Mouse (Mus musculus) CD4-positive, CD25-positive, alpha-beta regulatory T cell (primary cell): Measurements from ENCODE around the gene Gm13304. TPM values are rescaled to one million over a fixed set of nuclear protein-coding genes. Genes with fewer than 3 reads are reported as not detected.

Source experiments
- polyA plus RNA-seq: library from polyadenylated mRNA; unstranded; fragments of 100-300 nt; shearing (Covaris generic); gene quantifications from one replicate; pipeline ENCODE4 v1.2.1, GENCODE M21; 2017

Gene Gm13304
- polyA plus RNA-seq = not detected

DNA sequence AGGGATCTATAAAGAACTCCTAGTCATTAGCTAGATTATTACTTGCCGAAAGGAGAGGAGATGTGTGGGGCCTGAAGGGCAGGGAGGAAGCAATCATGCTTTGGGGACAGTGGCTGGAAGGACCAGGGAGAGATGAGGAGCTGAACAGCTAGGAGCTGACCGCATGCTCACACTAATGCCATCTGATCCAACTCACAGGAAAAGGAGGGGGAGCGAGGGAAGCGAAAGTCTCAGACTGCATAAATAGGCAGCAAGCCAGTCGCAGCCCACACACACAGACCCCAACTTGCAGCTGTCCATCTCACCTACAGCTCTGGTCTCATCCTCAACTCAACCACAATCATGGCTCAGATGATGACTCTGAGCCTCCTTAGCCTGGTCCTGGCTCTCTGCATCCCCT is at the start of gene Gm13304:
Gm13304 (plus strand) TSS at position 301 of the 400 bp plus-strand sequence.

GRCm38 (mm10) chr4:42090907-42091306 is 23.7 kb upstream of the Gm13304 start, which contains the start of gene Gm3893:
TSS of gene Gm3893 (plus strand) at chr4:42091207.

GRCm38 (mm10) chr4:42153136-42153535 is 38.5 kb downstream of the Gm13304 start, which contains the start of gene Gm13306:
TSS of gene Gm13306 (plus strand) at chr4:42153436.

Other genes with a start within 250 kb of the Gm13304 start
- not detected for gene Gm21541, start 211.2 kb upstream of the Gm13304 start, polyA plus RNA-seq
- 0.78 TPM for gene Gm20878, start 173.2 kb upstream of the Gm13304 start, polyA plus RNA-seq
- gene Fam205a4, start 148.8 kb upstream of the Gm13304 start, polyA plus RNA-seq = 0.10 TPM
- gene Gm21093, start 80.1 kb upstream of the Gm13304 start, polyA plus RNA-seq = not detected
- gene Gm3893, start 23.6 kb upstream of the Gm13304 start, polyA plus RNA-seq = not detected
- gene Gm13306, start 38.6 kb downstream of the Gm13304 start, polyA plus RNA-seq = not detected
- not detected for gene Gm13305, start 53.8 kb downstream of the Gm13304 start, polyA plus RNA-seq
- gene Gm10600, start 125.8 kb downstream of the Gm13304 start, polyA plus RNA-seq = not detected
- not detected for gene Ccl21b, start 140.9 kb downstream of the Gm13304 start, polyA plus RNA-seq
- gene Gm21953, start 179.4 kb downstream of the Gm13304 start, polyA plus RNA-seq = not detected
- gene Fam205a3, start 203.5 kb downstream of the Gm13304 start, polyA plus RNA-seq = not detected